Mouse (Mus musculus): ENCODE results near the gene Gls. TPM values are rescaled to one million over a fixed set of nuclear protein-coding genes. Genes with fewer than 3 reads are reported as not detected.
A peak's percentile ranks its signal among the peaks of the same experiment; 100 is the strongest.

Gls gene
- polyA plus RNA-seq, 1 experiment from 2014 or later: 37.1 TPM

GRCm38 (mm10) chr1:52137292-52137691, 95.7 kb downstream of the Gls start:
- no peak overlapping the region for H3K9ac ChIP-seq (replicated peaks)
- no peaks in the 10 kb centered on the region for H3K4me1 ChIP-seq
- H3K27ac ChIP-seq (replicated peaks): no peak overlapping the region
- no peaks in the 10 kb centered on the region for H3K27me3 ChIP-seq
- H3K4me2 ChIP-seq (replicated peaks): no peak overlapping the region
- no peaks in the 10 kb centered on the region for H3K9me3 ChIP-seq
- 78% methylated on average over 16 of the region's 16 CpGs for WGBS
- no peak overlapping the region for H3K4me3 ChIP-seq
- no peak for ATAC-seq (replicated peaks)
- H3K36me3 ChIP-seq: no peaks in the 10 kb centered on the region

- no peaks in the 10 kb centered on the region for H3K27me3 ChIP-seq
- H3K9ac ChIP-seq (replicated peaks): no peak overlapping the region
- no peak overlapping the region for H3K27ac ChIP-seq (replicated peaks)
- H3K4me2 ChIP-seq (replicated peaks): no peak overlapping the region
- H3K4me3 ChIP-seq: no peak overlapping the region
- no peaks in the 10 kb centered on the region for H3K36me3 ChIP-seq
- H3K9me3 ChIP-seq: no peaks in the 10 kb centered on the region
- 77% methylated on average over 8 of the region's 8 CpGs for WGBS
- H3K4me1 ChIP-seq: no peaks in the 10 kb centered on the region
- ATAC-seq (replicated peaks): no peak
Observed at GRCm38 (mm10) chr1:52133254-52133653, 99.8 kb downstream of the Gls start.

GRCm38 (mm10) chr1:52131787-52132377, 101.2 kb downstream of the Gls start:
- no peak overlapping the region for H3K9ac ChIP-seq (replicated peaks)
- no peaks in the 10 kb centered on the region for H3K36me3 ChIP-seq
- no peaks in the 10 kb centered on the region for H3K9me3 ChIP-seq
- WGBS: 83% methylated on average over 11 of the region's 11 CpGs
- H3K4me3 ChIP-seq: no peak overlapping the region
- H3K4me1 ChIP-seq: no peaks in the 10 kb centered on the region
- H3K27me3 ChIP-seq: no peaks in the 10 kb centered on the region
- no peak for ATAC-seq (replicated peaks)
- H3K4me2 ChIP-seq (replicated peaks): no peak overlapping the region
- H3K27ac ChIP-seq (replicated peaks): no peak overlapping the region

GRCm38 (mm10) chr1:52129794-52130193, 103.2 kb downstream of the Gls start:
- H3K4me3 ChIP-seq: no peak overlapping the region
- 78% methylated on average over 6 of the region's 6 CpGs for WGBS

GRCm38 (mm10) chr1:52127350-52127749, 105.7 kb downstream of the Gls start:
- Histone ChIP-seq H3K36me3 (no peaks in the 10 kb centered on the region; the same call in 1 of the 2 replicates), H3K4me1 (no peaks in the 10 kb centered on the region), H3K27ac (replicated peaks) (no peak overlapping the region), H3K4me3 (no peak overlapping the region), H3K9ac (replicated peaks) (no peak overlapping the region), H3K9me3 (no peaks in the 10 kb centered on the region), H3K4me2 (replicated peaks) (no peak overlapping the region), H3K27me3 (no peaks in the 10 kb centered on the region)
- WGBS: 91% methylated on average over 6 of the region's 6 CpGs
- ATAC-seq (replicated peaks): no peak

More at GRCm38 (mm10) chr1:52129794-52130193, 103.2 kb downstream of the Gls start:
- H3K9ac ChIP-seq (replicated peaks): no peak overlapping the region
- H3K9me3 ChIP-seq: no peaks in the 10 kb centered on the region
- ATAC-seq (replicated peaks): no peak
- H3K4me2 ChIP-seq (replicated peaks): no peak overlapping the region
- no peak overlapping the region for H3K27ac ChIP-seq (replicated peaks)
- H3K36me3 ChIP-seq: no peaks in the 10 kb centered on the region; the same call in 1 of the 2 replicates
- H3K4me1 ChIP-seq: no peaks in the 10 kb centered on the region
- H3K27me3 ChIP-seq: no peaks in the 10 kb centered on the region

- H3K9ac ChIP-seq (replicated peaks): no peak overlapping the region
- 74% methylated on average over 3 of the region's 3 CpGs for WGBS
- H3K9me3 ChIP-seq: no peaks in the 10 kb centered on the region
- no peaks in the 10 kb centered on the region for H3K27me3 ChIP-seq
- no peaks in the 10 kb centered on the region; the same call in 1 of the 2 replicates for H3K36me3 ChIP-seq
- no peak overlapping the region for H3K4me3 ChIP-seq
- H3K27ac ChIP-seq (replicated peaks): no peak overlapping the region
- no peak for ATAC-seq (replicated peaks)
- peaks cover 8% of the 10 kb centered on the region for H3K4me1 ChIP-seq
- H3K4me2 ChIP-seq (replicated peaks): no peak overlapping the region
Observed at GRCm38 (mm10) chr1:52124818-52125217, 108.2 kb downstream of the Gls start.

GRCm38 (mm10) chr1:52121052-52121451, 112.0 kb downstream of the Gls start:
- H3K4me1 ChIP-seq: peaks cover 13% of the 10 kb centered on the region
- no peaks in the 10 kb centered on the region for H3K9me3 ChIP-seq
- no peaks in the 10 kb centered on the region; the same call in 1 of the 2 replicates for H3K27me3 ChIP-seq
- no peak overlapping the region for H3K9ac ChIP-seq (replicated peaks)
- WGBS: 85% methylated on average over 3 of the region's 3 CpGs
- H3K36me3 ChIP-seq: no peaks in the 10 kb centered on the region
- H3K4me2 ChIP-seq (replicated peaks): no peak overlapping the region
- H3K4me3 ChIP-seq: no peak overlapping the region
- ATAC-seq (replicated peaks): no peak
- H3K27ac ChIP-seq (replicated peaks): no peak overlapping the region

GRCm38 (mm10) chr1:52120191-52120590, 112.8 kb downstream of the Gls start:
- Histone ChIP-seq H3K4me3 (peak overlapping the region; percentile 94), H3K4me2 (replicated peaks) (peak overlapping the region; percentile 86), H3K36me3 (no peaks in the 10 kb centered on the region), H3K9me3 (no peaks in the 10 kb centered on the region), H3K27ac (replicated peaks) (no peak overlapping the region), H3K9ac (replicated peaks) (no peak overlapping the region), H3K27me3 (no peaks in the 10 kb centered on the region; the same call in 1 of the 2 replicates), H3K4me1 (peaks cover 13% of the 10 kb centered on the region)
- ATAC-seq (replicated peaks): no peak
- 34% methylated on average over 10 of the region's 10 CpGs for WGBS

- peak overlapping the region; percentile 62 for H3K9ac ChIP-seq (replicated peaks)
- H3K36me3 ChIP-seq: no peaks in the 10 kb centered on the region
- peak overlapping the region; percentile 94 for H3K4me3 ChIP-seq
- H3K4me1 ChIP-seq: peaks cover 13% of the 10 kb centered on the region
- no peaks in the 10 kb centered on the region for H3K9me3 ChIP-seq
- no peak overlapping the region for H3K27ac ChIP-seq (replicated peaks)
- no peaks in the 10 kb centered on the region; the same call in 1 of the 2 replicates for H3K27me3 ChIP-seq
- WGBS: under 1% methylated on average over 20 of the region's 20 CpGs
- ATAC-seq (replicated peaks): peak; percentile 59
- H3K4me2 ChIP-seq (replicated peaks): peak overlapping the region; percentile 86
Observed at GRCm38 (mm10) chr1:52119691-52120090, 113.3 kb downstream of the Gls start.

- peak; percentile 95 for ATAC-seq (replicated peaks)
- Histone ChIP-seq H3K4me2 (replicated peaks) (peak within 1 kb of the TSS; percentile 86), H3K4me1 (peaks cover 13% of the 10 kb centered on the region), H3K4me3 (peak within 1 kb of the TSS; percentile 94), H3K27me3 (no peaks in the 10 kb centered on the region; the same call in 1 of the 2 replicates), H3K27ac (replicated peaks) (peak within 1 kb of the TSS; percentile 64), H3K9me3 (no peaks in the 10 kb centered on the region), H3K9ac (replicated peaks) (peak within 1 kb of the TSS; percentile 62), H3K36me3 (no peaks in the 10 kb centered on the region)
- WGBS: 3% methylated on average over 37 of the region's 37 CpGs
Observed at GRCm38 (mm10) chr1:52118860-52119591, 114.0 kb downstream of the Gls start, which contains the start of gene Stat1. Gene Stat1 (plus strand): TSS chr1:52119440.

GRCm38 (mm10) chr1:52117777-52118176, 115.3 kb downstream of the Gls start:
- H3K27ac ChIP-seq (replicated peaks): no peak overlapping the region
- H3K9me3 ChIP-seq: no peaks in the 10 kb centered on the region
- no peaks in the 10 kb centered on the region for H3K36me3 ChIP-seq
- no peak for ATAC-seq (replicated peaks)
- 92% methylated on average over 1 of the region's 1 CpGs for WGBS
- H3K4me2 ChIP-seq (replicated peaks): no peak overlapping the region
- peaks cover 19% of the 10 kb centered on the region for H3K4me1 ChIP-seq
- no peaks in the 10 kb centered on the region; the same call in 1 of the 2 replicates for H3K27me3 ChIP-seq
- H3K9ac ChIP-seq (replicated peaks): no peak overlapping the region
- H3K4me3 ChIP-seq: no peak overlapping the region

- no peaks in the 10 kb centered on the region for H3K36me3 ChIP-seq
- H3K9ac ChIP-seq (replicated peaks): no peak overlapping the region
- H3K9me3 ChIP-seq: no peaks in the 10 kb centered on the region
- no peak for ATAC-seq (replicated peaks)
- no peak overlapping the region for H3K4me3 ChIP-seq
- no peak overlapping the region for H3K27ac ChIP-seq (replicated peaks)
- no peaks in the 10 kb centered on the region; the same call in 1 of the 2 replicates for H3K27me3 ChIP-seq
- peaks cover 19% of the 10 kb centered on the region for H3K4me1 ChIP-seq
- 77% methylated on average over 3 of the region's 3 CpGs for WGBS
- H3K4me2 ChIP-seq (replicated peaks): no peak overlapping the region
Observed at GRCm38 (mm10) chr1:52116441-52116840, 116.6 kb downstream of the Gls start.
